Mouse (Mus musculus) adrenal gland, adult (tissue): ENCODE measurements around the gene Taf5.

Source experiments
- DNase-seq, 2 experiments: peaks; one replicate each; pipeline ENCODE4 v3.0.0; 2022 to 2023; ENCODE audit warnings: low spot score in 1 of 2; ENCODE audit not compliant: inconsistent age in 2 of 2

Taf5 gene

GRCm38 (mm10) chr19:47067096-47067882 lies at the start of gene Taf5:
Gene Taf5 (plus strand): TSS chr19:47067746.
- DNase-seq = peak; percentile 97 to 99

GRCm38 (mm10) chr19:47017831-47018230 lies 49.7 kb upstream of the Taf5 start:
- no peak for DNase-seq

GRCm38 (mm10) chr19:47018330-47018729 lies 49.2 kb upstream of the Taf5 start:
- no peak for DNase-seq

GRCm38 (mm10) chr19:47019326-47019725 lies 48.2 kb upstream of the Taf5 start:
- DNase-seq = no peak

GRCm38 (mm10) chr19:47022709-47023108 lies 44.8 kb upstream of the Taf5 start:
- no peak for DNase-seq

- DNase-seq = no peak
Observed at GRCm38 (mm10) chr19:47023546-47023945, 44.0 kb upstream of the Taf5 start.

- peak; percentile 60 to 65 for DNase-seq
Observed at GRCm38 (mm10) chr19:47024954-47025353, 42.6 kb upstream of the Taf5 start.

- no peak for DNase-seq
Observed at GRCm38 (mm10) chr19:47026513-47026912, 41.0 kb upstream of the Taf5 start.

GRCm38 (mm10) chr19:47029796-47030195 lies 37.8 kb upstream of the Taf5 start:
- no peak for DNase-seq

GRCm38 (mm10) chr19:47031770-47032169 lies 35.8 kb upstream of the Taf5 start:
- DNase-seq = no peak

- no peak for DNase-seq
Observed at GRCm38 (mm10) chr19:47034916-47035315, 32.6 kb upstream of the Taf5 start.

GRCm38 (mm10) chr19:47036596-47036995 lies 30.9 kb upstream of the Taf5 start:
- no peak for DNase-seq

GRCm38 (mm10) chr19:47040720-47041473 lies 26.6 kb upstream of the Taf5 start:
- peak; percentile 77 to 88 for DNase-seq

GRCm38 (mm10) chr19:47043608-47044007 lies 23.9 kb upstream of the Taf5 start:
- no peak for DNase-seq

GRCm38 (mm10) chr19:47046343-47046742 lies 21.2 kb upstream of the Taf5 start:
- no peak for DNase-seq

GRCm38 (mm10) chr19:47047236-47047833 lies 20.2 kb upstream of the Taf5 start:
- DNase-seq = peak; percentile 63 to 84

- DNase-seq = no peak
Observed at GRCm38 (mm10) chr19:47049061-47049460, 18.5 kb upstream of the Taf5 start.

- DNase-seq = no peak
Observed at GRCm38 (mm10) chr19:47049840-47050239, 17.7 kb upstream of the Taf5 start.

GRCm38 (mm10) chr19:47050271-47051032 lies 17.1 kb upstream of the Taf5 start, which contains the start of gene Pcgf6:
Gene Pcgf6 (minus strand): TSS chr19:47050906.
- peak; percentile 81 to 93 for DNase-seq

GRCm38 (mm10) chr19:47052927-47053326 lies 14.6 kb upstream of the Taf5 start:
- no peak for DNase-seq

- DNase-seq = no peak
Observed at GRCm38 (mm10) chr19:47053471-47053870, 14.1 kb upstream of the Taf5 start.
